Mouse (Mus musculus) lung, adult 18-20 months (tissue): Measurements from ENCODE around the gene Gm21976.

Source experiments
- DNase-seq, 2 experiments: peaks; one replicate each; pipeline ENCODE4 v3.0.0; 2022; ENCODE audit warnings: mixed read lengths in 2 of 2

The Gm21976 gene

GRCm38 (mm10) chr13:98354871-98355558 lies 75.3 kb downstream of the Gm21976 start:
- peak in 1 of 2 experiments; percentile 3 for DNase-seq

DNA sequence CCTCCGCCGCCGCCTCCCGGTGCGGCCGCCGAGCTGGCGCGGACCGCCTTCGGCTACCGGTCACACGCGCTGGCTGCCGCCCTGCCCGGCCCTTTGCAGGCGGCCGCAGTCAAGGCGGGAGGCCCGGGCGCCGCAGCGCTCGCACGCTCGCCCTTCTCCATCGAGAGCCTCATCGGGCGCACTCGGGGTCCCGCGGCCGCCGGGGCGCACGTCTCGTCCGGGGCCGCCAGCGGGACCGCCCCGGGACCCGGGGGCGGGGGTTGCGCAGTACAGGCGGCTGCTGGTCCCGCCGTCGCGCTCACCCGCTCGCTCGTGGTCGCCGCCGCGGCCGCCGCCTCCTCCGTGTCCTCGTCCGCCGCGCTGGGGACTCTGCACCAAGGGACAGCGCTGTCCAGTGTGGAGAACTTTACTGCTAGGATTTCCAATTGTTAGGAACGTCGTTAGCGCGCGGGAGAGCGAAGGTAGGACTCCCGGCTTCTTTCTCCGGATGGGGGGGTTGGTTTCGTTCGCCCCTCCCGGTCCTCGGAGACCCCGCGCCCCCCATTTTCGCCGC lies 75.9 kb downstream of the Gm21976 start:
- DNase-seq = no peak

GRCm38 (mm10) chr13:98356176-98356972 lies 76.7 kb downstream of the Gm21976 start:
- DNase-seq = no peak
